Mouse (Mus musculus) CH12.LX (cell line): Measurements from ENCODE around the gene Prps1.

ENCODE experiments used
- CHD2 ChIP-seq: IDR thresholded peaks from 2 replicates; pipeline ENCODE4 v1.6.1; 2011; ENCODE audit warnings: low read length, improper control_type of control experiment
- CTCF ChIP-seq, 2 experiments: IDR thresholded peaks in 1 of 2; conservative IDR thresholded peaks in 1 of 2; 2 replicates each; pipeline ENCODE4 v1.5.1; 2011 to 2012; ENCODE audit warnings: low read depth in 2 of 2, low read length in 2 of 2, improper control_type of control experiment in 1 of 2, inconsistent platforms in 1 of 2, mild to moderate bottlenecking in 1 of 2, moderate library complexity in 1 of 2
- E2F4 ChIP-seq: IDR thresholded peaks from 2 replicates; pipeline ENCODE4 v1.6.1; 2011; ENCODE audit warnings: low read depth, low read length, improper control_type of control experiment; ENCODE audit not compliant: insufficient replicate concordance
- EP300 ChIP-seq: IDR thresholded peaks from 2 replicates; pipeline ENCODE4 v1.6.1; 2011; ENCODE audit warnings: low read length, improper control_type of control experiment
- GABPA ChIP-seq: IDR thresholded peaks from 2 replicates; pipeline ENCODE4 v1.6.1; 2012; ENCODE audit warnings: low read depth, low read length, improper control_type of control experiment, inconsistent platforms; ENCODE audit not compliant: insufficient replicate concordance
- JUND ChIP-seq: conservative IDR thresholded peaks from 2 replicates; pipeline ENCODE4 v1.6.1; 2011; ENCODE audit warnings: low read depth, low read length, improper control_type of control experiment
- MAFK ChIP-seq: IDR thresholded peaks from 2 replicates; pipeline ENCODE4 v1.6.1; 2011; ENCODE audit warnings: low read length, improper control_type of control experiment; ENCODE audit not compliant: insufficient replicate concordance
- MAX ChIP-seq: IDR thresholded peaks from 2 replicates; pipeline ENCODE4 v1.6.1; 2011; ENCODE audit warnings: low read length, improper control_type of control experiment
- POLR2A ChIP-seq: IDR thresholded peaks from 2 replicates; pipeline ENCODE4 v1.6.1; 2011; ENCODE audit warnings: low read depth, mild to moderate bottlenecking, improper control_type of control experiment, low read length
- TCF12 ChIP-seq: IDR thresholded peaks from 2 replicates; pipeline ENCODE4 v1.6.1; 2014; ENCODE audit warnings: low read depth, mild to moderate bottlenecking, inconsistent platforms, low read length, improper control_type of control experiment
- USF2 ChIP-seq: conservative IDR thresholded peaks from 2 replicates; pipeline ENCODE4 v1.6.1; 2011; ENCODE audit warnings: low read depth, low read length, improper control_type of control experiment
- ZMIZ1 ChIP-seq: IDR thresholded peaks from 2 replicates; pipeline ENCODE4 v1.6.1; 2012; ENCODE audit warnings: low read depth, mild to moderate bottlenecking, inconsistent platforms, low read length, improper control_type of control experiment

- no peak for TF ChIP-seq ZMIZ1
- no peak for TF ChIP-seq E2F4
- TF ChIP-seq CTCF (conservative IDR thresholded peaks at IDR 0.05 in 1 of 2, IDR thresholded peaks at IDR 0.05 in 1 of 2; ENCODE audit: low read depth in 2 of 2, low read length in 2 of 2) = no peak
- TF ChIP-seq POLR2A = no peak
- no peak for TF ChIP-seq JUND
- no peak for TF ChIP-seq CHD2
- no peak for TF ChIP-seq TCF12
- TF ChIP-seq USF2 = no peak
- TF ChIP-seq EP300 = no peak
- no peak for TF ChIP-seq MAX
- no peak for TF ChIP-seq GABPA
- no peak for TF ChIP-seq MAFK
Observed at GRCm38 (mm10) chrX:140430506-140430905, 25.9 kb upstream of the Prps1 start.
